Mouse (Mus musculus): ENCODE data around the gene Galnt13.

DNA sequence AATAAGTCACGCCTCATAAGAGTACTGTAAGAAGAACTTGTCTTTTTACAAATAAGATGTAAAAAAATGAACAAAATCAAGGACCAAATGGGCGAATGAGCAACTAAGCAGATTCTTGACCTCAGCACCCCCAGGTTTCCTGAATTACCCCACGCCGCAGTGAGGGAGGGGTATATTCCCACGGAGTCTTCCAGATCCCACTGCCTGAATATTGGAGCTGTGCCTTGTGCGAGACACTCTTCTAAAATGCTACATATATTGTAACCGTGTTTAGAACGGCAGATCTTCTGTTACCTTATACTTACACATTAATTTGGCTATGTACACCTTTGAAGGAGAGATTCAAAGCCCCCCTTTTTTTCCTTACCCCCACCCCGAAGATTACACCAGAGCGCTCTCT lies 737 bp upstream of the Galnt13 start:
- no peak for TF ChIP-seq POLR2A (IDR thresholded peaks at IDR 0.05; ENCODE audit: low read depth, low read length)
- no peak for TF ChIP-seq CTCF (IDR thresholded peaks at IDR 0.05; ENCODE audit: extremely low read depth, insufficient read length, insufficient replicate concordance, low read depth, low read length)
